Mouse (Mus musculus) liver, embryonic 14.5 days (tissue): ENCODE measurements at regions not wholly inside any gene's neighbourhood (a gene's known extent, or its start where the extent isn't known, plus 50 kb on each side); places are given as distances from the start of the nearest gene placed in this dataset.

ENCODE experiments used
- ATAC-seq: fragments of 200-750 bp; cut with Nextera tagmentation; 2 replicates; pipeline ENCODE4 v1.8.0; 2017; ENCODE audit warnings: moderate number of reproducible peaks, mild to moderate bottlenecking, moderate library complexity; ENCODE audit not compliant: insufficient read depth
- DNase-seq, 3 experiments: peaks; one replicate each; pipeline ENCODE4 v3.0.0-alpha.2; 2012 to 2013; ENCODE audit warnings: low read depth in 3 of 3, low spot score in 3 of 3
- H3K27ac ChIP-seq: fragments of 300-500 bp; sonication (generic); 2 replicates; pipeline ENCODE4 v1.5.1; 2014; ENCODE audit warnings: moderate library complexity, mild to moderate bottlenecking, control low read depth, inconsistent platforms
- H3K27me3 ChIP-seq: fragments of 300-500 bp; sonication (generic); 2 replicates; pipeline ENCODE4 v1.6.1; 2014; ENCODE audit warnings: mild to moderate bottlenecking, low read length, moderate library complexity; ENCODE audit not compliant: control insufficient read depth, insufficient read depth
- H3K36me3 ChIP-seq: fragments of 300-500 bp; sonication (generic); replicated peaks from 2 replicates; pipeline ENCODE4 v1.6.1; 2014; ENCODE audit warnings: low read depth; ENCODE audit not compliant: control insufficient read depth, insufficient read depth
- H3K4me1 ChIP-seq, 2 experiments: fragments of 200-500 bp in 1 of 2; fragments of 300-500 bp in 1 of 2; sonication (generic) in 1 of 2; replicated peaks; 2 replicates each; pipeline ENCODE4 v1.6.1; 2012 to 2014; ENCODE audit warnings: antibody characterized with exemption in 1 of 2, inconsistent platforms in 1 of 2, low read length in 1 of 2; ENCODE audit not compliant: control insufficient read depth in 2 of 2, insufficient read depth in 2 of 2
- H3K4me2 ChIP-seq: fragments of 300-500 bp; sonication (generic); 2 replicates; pipeline ENCODE4 v1.6.1; 2014; ENCODE audit warnings: low read depth, mild to moderate bottlenecking, control low read depth, moderate library complexity
- H3K4me3 ChIP-seq, 2 experiments: fragments of 200-500 bp in 1 of 2; fragments of 300-500 bp in 1 of 2; sonication (generic) in 1 of 2; 2 replicates each; pipeline ENCODE4 v1.5.1; 2012 to 2014; ENCODE audit warnings: low read depth in 2 of 2, low read length in 2 of 2, mild to moderate bottlenecking in 2 of 2, control low read depth in 1 of 2, inconsistent platforms in 1 of 2, moderate library complexity in 1 of 2; ENCODE audit not compliant: insufficient read depth in 1 of 2
- H3K9ac ChIP-seq: fragments of 300-500 bp; sonication (generic); replicated peaks from 2 replicates; pipeline ENCODE4 v1.6.1; 2014; ENCODE audit warnings: mild to moderate bottlenecking, control low read depth, moderate library complexity
- H3K9me3 ChIP-seq: fragments of 300-500 bp; sonication (generic); 2 replicates; pipeline ENCODE4 v1.6.1; 2016; ENCODE audit warnings: low read length, mixed read lengths; ENCODE audit not compliant: control insufficient read depth
- CTCF ChIP-seq: IDR thresholded peaks from 2 replicates; pipeline ENCODE4 v1.5.1; 2016; ENCODE audit warnings: antibody characterized with exemption, low read depth, control low read depth
- EP300 ChIP-seq: IDR thresholded peaks from 2 replicates; pipeline ENCODE4 v1.6.1; 2016; ENCODE audit warnings: antibody characterized with exemption, low read depth
- WGBS: fragments of 180-500 bp; shearing (Covaris S2); extraction: QIAGEN DNeasy Blood & Tissue Kit; methylation state at CpG from one replicate; pipeline ENCODE4 v1.1.7; 2014; ENCODE audit not compliant: insufficient replicate concordance; 5-methylcytosine and 5-hydroxymethylcytosine counted together

DNA sequence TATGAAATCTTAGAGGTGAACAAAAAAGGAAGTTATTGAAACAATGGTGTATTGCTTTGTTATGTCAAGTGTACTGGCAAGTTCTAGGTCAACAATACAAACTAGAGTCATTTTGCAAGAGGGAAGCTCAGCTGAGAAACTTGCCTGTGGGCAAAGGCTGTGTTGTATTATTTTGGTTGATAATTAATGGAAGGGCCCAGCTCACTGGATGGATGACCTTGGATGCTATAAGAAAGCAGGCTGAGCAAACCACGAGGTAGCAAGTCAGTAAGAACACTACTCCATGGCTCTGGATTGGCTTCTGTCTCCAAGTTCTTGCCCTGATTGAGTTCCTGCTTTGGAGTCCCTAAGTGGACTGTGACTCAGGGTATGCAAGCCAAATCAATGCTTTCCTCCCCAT is 91.1 kb upstream of the Vav3 start:
- 53% methylated on average over 1 of the region's 1 CpGs for WGBS
- Histone ChIP-seq H3K4me1 (peaks cover 0 to 3% of the 10 kb centered on the region in 2 experiments; a peak in 2 of 4 replicates), H3K9me3 (no peaks in the 10 kb centered on the region), H3K27ac (no peak overlapping the region), H3K27me3 (no peaks in the 10 kb centered on the region), H3K4me3 (no peak overlapping the region), H3K9ac (no peak overlapping the region), H3K4me2 (no peak overlapping the region), H3K36me3 (no peaks in the 10 kb centered on the region)
- no peak for TF ChIP-seq CTCF
- TF ChIP-seq EP300, result no peak
- ATAC-seq (no peak), DNase-seq (no peak)

DNA sequence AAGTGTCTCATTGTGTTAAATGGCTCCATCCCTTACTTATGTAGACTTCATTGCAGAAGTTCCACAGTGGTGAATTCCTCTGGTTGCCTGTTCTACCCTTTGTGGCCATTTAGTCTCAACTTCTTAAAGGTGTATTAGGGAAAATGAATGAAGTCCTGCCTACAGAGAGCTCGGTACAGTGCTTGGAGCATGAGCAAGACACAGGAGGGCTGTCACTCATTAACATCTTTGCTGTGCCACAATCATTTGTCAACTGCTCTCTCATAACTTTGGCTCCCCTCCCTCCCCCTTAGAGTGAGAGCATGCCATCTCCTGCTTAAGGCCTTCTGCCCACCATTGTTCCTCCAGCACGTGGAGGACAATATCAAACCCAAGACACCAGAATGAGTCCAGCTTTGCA is 90.5 kb upstream of the Vav3 start:
- DNase-seq (no peak), ATAC-seq (no peak)
- H3K4me1 ChIP-seq, result peaks cover 0 to 3% of the 10 kb centered on the region in 2 experiments; a peak in 2 of 4 replicates
- 49% methylated on average over 2 of the region's 2 CpGs for WGBS
- H3K9ac ChIP-seq, result no peak overlapping the region
- no peaks in the 10 kb centered on the region for H3K9me3 ChIP-seq
- TF ChIP-seq EP300, result no peak
- no peak for TF ChIP-seq CTCF
- no peak overlapping the region for H3K4me3 ChIP-seq
- H3K27ac ChIP-seq, result no peak overlapping the region
- H3K4me2 ChIP-seq, result no peak overlapping the region
- no peaks in the 10 kb centered on the region for H3K36me3 ChIP-seq
- H3K27me3 ChIP-seq, result no peaks in the 10 kb centered on the region

DNA sequence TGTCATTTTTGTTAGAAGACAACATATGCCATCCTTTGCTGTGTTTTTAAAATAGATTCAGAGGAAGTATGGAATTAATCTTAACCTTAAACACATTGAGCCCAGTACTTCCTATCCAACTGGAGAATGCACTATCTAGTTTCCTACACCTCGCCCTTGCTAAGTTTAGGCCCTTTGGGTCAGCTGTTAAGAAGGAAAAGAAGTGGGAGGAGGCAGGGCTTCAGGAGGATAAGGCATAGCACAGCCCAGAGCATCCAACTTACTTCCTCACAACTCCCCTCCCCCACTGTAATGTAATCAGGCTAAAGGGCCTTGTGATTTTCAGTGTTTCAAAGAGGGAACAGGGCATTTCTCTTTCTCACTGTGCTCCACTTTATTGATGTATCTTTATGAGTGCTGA is 88.7 kb upstream of the Vav3 start:
- TF ChIP-seq CTCF (no peak), EP300 (no peak)
- Histone ChIP-seq H3K36me3 (no peaks in the 10 kb centered on the region), H3K27ac (no peak overlapping the region), H3K9me3 (no peaks in the 10 kb centered on the region), H3K27me3 (no peaks in the 10 kb centered on the region), H3K4me2 (no peak overlapping the region), H3K4me1 (peaks cover 0 to 5% of the 10 kb centered on the region in 2 experiments; a peak in 2 of 4 replicates), H3K9ac (no peak overlapping the region), H3K4me3 (no peak overlapping the region)
- WGBS, result 27% methylated on average over 1 of the region's 1 CpGs
- DNase-seq (peak in 1 of 3 experiments; percentile 6), ATAC-seq (peak; percentile 66; the same call in 1 of the 2 replicates)

DNA sequence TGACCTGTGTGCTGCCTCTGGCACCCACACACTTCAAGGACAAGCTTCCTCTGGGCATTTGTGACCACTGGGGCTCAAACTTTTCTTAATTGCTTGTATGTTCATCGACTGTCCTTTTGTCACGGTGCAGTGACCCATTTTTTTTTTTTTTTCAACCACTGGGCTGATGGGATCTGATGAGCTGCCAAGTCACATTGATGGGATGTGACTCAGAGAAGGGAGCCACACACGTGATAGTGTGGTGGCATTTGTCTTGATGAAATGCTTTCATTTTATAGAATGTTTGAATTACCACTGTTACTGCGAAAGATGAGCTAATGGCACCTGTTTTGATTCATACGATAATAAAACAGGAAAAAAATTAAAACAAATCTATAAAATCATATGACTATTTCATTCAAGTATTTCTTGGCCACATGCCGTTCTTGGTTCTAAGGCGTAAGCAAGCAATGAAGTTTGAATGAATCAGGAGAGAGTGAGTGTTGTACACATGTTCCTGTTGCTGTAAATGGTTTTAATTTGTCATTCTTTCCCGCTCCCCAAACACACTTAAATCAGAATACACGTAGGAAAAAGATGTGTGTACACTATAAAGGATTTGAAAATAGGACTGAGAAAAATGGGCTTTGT is 86.3 kb upstream of the Vav3 start:
- no peak for TF ChIP-seq EP300
- TF ChIP-seq CTCF, result no peak
- no peak for ATAC-seq
- peaks cover 0 to 5% of the 10 kb centered on the region in 2 experiments; a peak in 2 of 4 replicates for H3K4me1 ChIP-seq
- no peaks in the 10 kb centered on the region for H3K27me3 ChIP-seq
- peak in 1 of 3 experiments; percentile 9 for DNase-seq
- no peak overlapping the region for H3K4me2 ChIP-seq
- H3K36me3 ChIP-seq, result no peaks in the 10 kb centered on the region
- H3K27ac ChIP-seq, result no peak overlapping the region
- H3K9me3 ChIP-seq, result no peaks in the 10 kb centered on the region
- 47% methylated on average over 9 of the region's 9 CpGs for WGBS
- no peak overlapping the region for H3K9ac ChIP-seq
- H3K4me3 ChIP-seq, result no peak overlapping the region

DNA sequence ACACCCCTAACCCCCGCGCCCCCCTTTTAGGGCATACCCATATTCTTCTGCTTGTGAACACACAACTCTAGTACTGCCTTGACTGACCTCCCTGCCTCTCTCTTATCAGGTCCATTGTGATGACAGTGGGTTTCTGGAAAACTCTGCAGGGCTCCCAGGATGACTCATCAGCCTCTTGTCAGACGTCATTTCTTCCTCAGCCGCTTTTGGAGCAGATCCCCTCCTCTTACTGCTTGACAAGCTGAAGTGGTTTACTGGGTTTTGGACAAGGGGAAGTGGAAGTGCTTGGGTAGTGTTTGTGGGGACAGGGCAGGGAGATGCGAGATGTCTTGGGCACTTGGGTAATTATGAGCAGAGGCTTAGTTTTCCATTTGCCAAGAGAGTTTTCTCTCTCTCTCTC is 85.5 kb upstream of the Vav3 start:
- Histone ChIP-seq H3K9me3 (no peaks in the 10 kb centered on the region), H3K36me3 (no peaks in the 10 kb centered on the region), H3K27ac (no peak overlapping the region), H3K4me3 (no peak overlapping the region), H3K9ac (no peak overlapping the region), H3K4me2 (no peak overlapping the region), H3K4me1 (peaks cover 0 to 5% of the 10 kb centered on the region in 2 experiments; a peak in 2 of 4 replicates), H3K27me3 (no peaks in the 10 kb centered on the region)
- peak; percentile 41; the same call in 1 of the 2 replicates for ATAC-seq
- peak in 1 of 3 experiments; percentile 40 for DNase-seq
- TF ChIP-seq EP300 (no peak), CTCF (no peak)
- WGBS, result 27% methylated on average over 5 of the region's 5 CpGs
